Mouse (Mus musculus) midbrain, embryonic 16.5 days (tissue): Measurements from ENCODE around the gene Dnali1. TPM values are rescaled to one million over a fixed set of nuclear protein-coding genes. Genes with fewer than 3 reads are reported as not detected.

Source experiments
- ATAC-seq: fragments of 200-750 bp; cut with Nextera tagmentation; 2 replicates; pipeline ENCODE4 v1.8.0; 2017; ENCODE audit warnings: moderate TSS enrichment
- H3K27ac ChIP-seq: fragments of 300-500 bp; sonication (generic); 2 replicates; pipeline ENCODE4 v1.5.1; 2014; ENCODE audit warnings: mild to moderate bottlenecking, low read length, mixed read lengths
- H3K27me3 ChIP-seq: fragments of 300-500 bp; sonication (generic); 2 replicates; pipeline ENCODE4 v1.6.1; 2014; ENCODE audit warnings: low read depth, low read length, mixed read lengths; ENCODE audit not compliant: control insufficient read depth, insufficient read depth
- H3K36me3 ChIP-seq: fragments of 300-500 bp; sonication (generic); 2 replicates; pipeline ENCODE4 v1.6.1; 2014; ENCODE audit warnings: mild to moderate bottlenecking, low read length, moderate library complexity, mixed read lengths; ENCODE audit not compliant: control insufficient read depth, insufficient read depth
- H3K4me1 ChIP-seq: fragments of 300-500 bp; sonication (generic); 2 replicates; pipeline ENCODE4 v1.6.1; 2014; ENCODE audit warnings: mild to moderate bottlenecking, low read length, mixed read lengths; ENCODE audit not compliant: control insufficient read depth, insufficient read depth
- H3K4me2 ChIP-seq: fragments of 300-500 bp; sonication (generic); 2 replicates; pipeline ENCODE4 v1.6.1; 2014; ENCODE audit warnings: mild to moderate bottlenecking, low read length, mixed read lengths
- H3K4me3 ChIP-seq: fragments of 300-500 bp; sonication (generic); 2 replicates; pipeline ENCODE4 v1.5.1; 2014; ENCODE audit warnings: low read depth, mild to moderate bottlenecking, low read length, moderate library complexity, mixed read lengths
- H3K9ac ChIP-seq: fragments of 300-500 bp; sonication (generic); 2 replicates; pipeline ENCODE4 v1.6.1; 2014; ENCODE audit warnings: low read depth, low read length, mixed read lengths
- H3K9me3 ChIP-seq: fragments of 300-500 bp; sonication (generic); replicated peaks from 2 replicates; pipeline ENCODE4 v1.6.1; 2014; ENCODE audit warnings: mild to moderate bottlenecking, low read length, mixed read lengths; ENCODE audit not compliant: control insufficient read depth, poor library complexity, severe bottlenecking
- WGBS: fragments of 180-500 bp; shearing (Covaris S2); extraction: QIAGEN DNeasy Blood & Tissue Kit; methylation state at CpG from one replicate; pipeline ENCODE4 v1.1.7; 2014; 5-methylcytosine and 5-hydroxymethylcytosine counted together
- polyA plus RNA-seq: library from polyadenylated mRNA; unstranded; fragments of >200 nt; fragmentation: Nextera tagmentation; extraction: Ambion mirVana; gene quantifications from 2 replicates; pipeline ENCODE4 v1.2.1, GENCODE M21; 2015

Dnali1 gene
- polyA plus RNA-seq, 1 experiment from 2014 or later, result 1.2 TPM

DNA sequence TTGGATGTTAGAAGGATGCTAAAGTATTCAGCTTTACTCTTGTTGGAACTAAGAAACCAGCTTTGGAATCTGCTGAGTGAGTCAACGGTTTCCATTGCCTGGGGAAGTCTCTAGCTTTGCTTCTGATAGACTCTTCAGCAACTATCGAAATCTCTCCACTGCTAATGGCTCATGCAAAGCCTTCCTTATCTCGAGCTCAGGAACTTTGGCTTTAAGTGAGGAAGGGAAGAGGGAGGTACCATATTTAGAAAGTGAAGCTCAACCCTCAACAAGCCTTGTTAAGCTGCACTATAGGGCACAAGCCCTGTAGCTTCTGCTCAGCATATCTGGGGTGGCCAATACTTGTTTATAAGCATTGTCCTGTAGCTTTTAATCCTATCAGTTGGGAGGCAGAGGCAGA lies 8.2 kb downstream of the Dnali1 start:
- no peaks in the 10 kb centered on the region for H3K9me3 ChIP-seq
- H3K27me3 ChIP-seq, result no peaks in the 10 kb centered on the region
- WGBS, result 61% methylated on average over 3 of the region's 3 CpGs
- no peak overlapping the region for H3K9ac ChIP-seq
- peaks cover 3% of the 10 kb centered on the region; the same call in 1 of the 2 replicates for H3K4me1 ChIP-seq
- peaks cover 28% of the 10 kb centered on the region for H3K36me3 ChIP-seq
- H3K4me3 ChIP-seq, result no peak overlapping the region
- H3K4me2 ChIP-seq, result no peak overlapping the region
- no peak overlapping the region for H3K27ac ChIP-seq
- no peak for ATAC-seq

DNA sequence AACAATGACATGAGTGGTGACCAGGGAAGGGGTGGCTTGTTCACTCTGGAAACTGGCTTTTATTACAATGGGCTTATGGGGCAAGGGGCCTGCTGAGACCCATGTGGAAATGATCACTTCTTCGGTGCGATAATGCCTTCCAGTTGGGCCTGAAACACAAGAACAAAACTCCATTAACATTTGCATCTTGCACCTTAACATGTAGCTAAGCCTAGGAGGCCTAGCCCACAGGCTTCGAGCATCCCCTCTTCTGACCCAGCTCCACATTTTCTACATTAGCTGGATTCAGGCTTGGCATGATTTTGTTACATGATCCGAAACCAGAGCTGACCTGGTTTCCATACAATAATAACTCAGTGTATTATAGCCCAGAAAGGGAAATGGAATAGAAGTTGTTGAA lies 9.0 kb downstream of the Dnali1 start:
- H3K4me3 ChIP-seq, result no peak overlapping the region
- no peaks in the 10 kb centered on the region for H3K9me3 ChIP-seq
- no peak overlapping the region for H3K4me2 ChIP-seq
- no peak for ATAC-seq
- 91% methylated on average over 4 of the region's 4 CpGs for WGBS
- H3K27me3 ChIP-seq, result no peaks in the 10 kb centered on the region
- H3K9ac ChIP-seq, result no peak overlapping the region
- no peak overlapping the region for H3K27ac ChIP-seq
- peaks cover 29% of the 10 kb centered on the region for H3K36me3 ChIP-seq
- H3K4me1 ChIP-seq, result peaks cover 3% of the 10 kb centered on the region; the same call in 1 of the 2 replicates

DNA sequence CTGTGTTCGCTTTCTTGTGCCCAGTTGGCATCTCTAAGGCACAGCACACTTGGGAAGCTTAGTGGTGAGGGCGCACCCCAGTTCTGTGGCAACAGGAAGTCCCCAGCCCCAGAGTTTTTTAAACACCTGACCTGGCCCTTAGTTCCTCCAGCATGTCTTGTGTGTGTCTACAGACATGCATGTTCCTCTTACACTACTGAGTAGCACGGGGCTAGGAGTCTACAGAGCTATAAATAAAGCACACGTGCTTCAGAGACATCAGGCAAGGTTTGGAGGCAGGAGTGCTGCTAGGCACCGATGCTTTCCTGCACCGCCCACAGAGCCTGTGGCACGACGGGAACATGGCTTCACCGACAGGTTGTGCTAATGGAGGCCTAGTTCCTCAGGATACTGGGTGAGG lies 10.1 kb downstream of the Dnali1 start:
- Histone ChIP-seq H3K9me3 (no peaks in the 10 kb centered on the region), H3K27ac (no peak overlapping the region), H3K4me1 (peaks cover 3% of the 10 kb centered on the region; the same call in 1 of the 2 replicates), H3K4me3 (no peak overlapping the region), H3K9ac (no peak overlapping the region), H3K4me2 (no peak overlapping the region), H3K27me3 (no peaks in the 10 kb centered on the region), H3K36me3 (peaks cover 32% of the 10 kb centered on the region)
- WGBS, result 95% methylated on average over 9 of the region's 9 CpGs
- ATAC-seq, result no peak

DNA sequence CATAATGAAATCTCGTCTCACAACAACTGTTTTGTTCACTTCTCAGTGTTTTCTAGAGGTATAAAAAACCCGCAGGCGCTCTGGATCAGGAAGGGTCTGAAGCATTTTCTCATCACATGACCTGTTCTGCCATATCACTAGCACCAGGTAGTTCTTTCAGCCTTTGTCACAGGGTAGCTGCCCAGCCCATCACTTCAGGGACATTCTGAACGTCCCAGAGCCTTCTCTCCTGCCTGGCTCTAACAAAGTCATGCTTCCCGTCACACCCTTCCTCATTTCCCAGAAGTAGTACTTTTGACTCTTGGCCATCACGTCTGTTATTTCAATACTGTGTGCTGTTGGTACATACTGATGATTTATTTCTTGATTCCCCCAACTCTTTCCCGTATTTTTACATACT lies 21.0 kb downstream of the Dnali1 start:
- H3K4me2 ChIP-seq, result no peak overlapping the region
- no peak overlapping the region for H3K27ac ChIP-seq
- no peaks in the 10 kb centered on the region for H3K27me3 ChIP-seq
- H3K36me3 ChIP-seq, result peaks cover 66% of the 10 kb centered on the region
- ATAC-seq, result no peak
- no peaks in the 10 kb centered on the region for H3K9me3 ChIP-seq
- no peak overlapping the region for H3K9ac ChIP-seq
- no peaks in the 10 kb centered on the region for H3K4me1 ChIP-seq
- no peak overlapping the region for H3K4me3 ChIP-seq
- 91% methylated on average over 7 of the region's 7 CpGs for WGBS

DNA sequence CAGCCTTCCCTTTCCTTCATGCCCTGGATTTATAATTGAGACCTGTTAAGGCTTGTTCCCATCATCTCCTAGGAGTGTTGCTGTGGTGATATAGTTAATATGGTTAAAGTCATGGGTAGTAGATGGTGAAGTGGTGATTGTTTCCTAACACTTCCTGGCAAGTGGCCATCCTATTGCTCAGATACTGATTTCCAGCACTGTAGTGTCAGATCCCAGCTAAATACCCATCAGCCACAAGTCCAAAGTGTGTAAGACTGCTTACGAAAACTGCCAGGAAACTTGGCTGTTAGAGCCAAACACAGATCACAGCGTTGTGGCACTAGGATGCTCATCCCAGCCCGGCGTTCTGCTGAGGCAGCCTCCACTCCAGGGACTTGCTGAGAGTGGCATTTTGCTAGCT lies 31.2 kb downstream of the Dnali1 start:
- WGBS, result 91% methylated on average over 4 of the region's 4 CpGs
- Histone ChIP-seq H3K9ac (no peak overlapping the region), H3K4me3 (no peak overlapping the region), H3K36me3 (peaks cover 26% of the 10 kb centered on the region), H3K4me1 (peaks cover 15% of the 10 kb centered on the region), H3K27ac (no peak overlapping the region), H3K9me3 (no peaks in the 10 kb centered on the region), H3K27me3 (no peaks in the 10 kb centered on the region), H3K4me2 (no peak overlapping the region)
- ATAC-seq, result no peak

DNA sequence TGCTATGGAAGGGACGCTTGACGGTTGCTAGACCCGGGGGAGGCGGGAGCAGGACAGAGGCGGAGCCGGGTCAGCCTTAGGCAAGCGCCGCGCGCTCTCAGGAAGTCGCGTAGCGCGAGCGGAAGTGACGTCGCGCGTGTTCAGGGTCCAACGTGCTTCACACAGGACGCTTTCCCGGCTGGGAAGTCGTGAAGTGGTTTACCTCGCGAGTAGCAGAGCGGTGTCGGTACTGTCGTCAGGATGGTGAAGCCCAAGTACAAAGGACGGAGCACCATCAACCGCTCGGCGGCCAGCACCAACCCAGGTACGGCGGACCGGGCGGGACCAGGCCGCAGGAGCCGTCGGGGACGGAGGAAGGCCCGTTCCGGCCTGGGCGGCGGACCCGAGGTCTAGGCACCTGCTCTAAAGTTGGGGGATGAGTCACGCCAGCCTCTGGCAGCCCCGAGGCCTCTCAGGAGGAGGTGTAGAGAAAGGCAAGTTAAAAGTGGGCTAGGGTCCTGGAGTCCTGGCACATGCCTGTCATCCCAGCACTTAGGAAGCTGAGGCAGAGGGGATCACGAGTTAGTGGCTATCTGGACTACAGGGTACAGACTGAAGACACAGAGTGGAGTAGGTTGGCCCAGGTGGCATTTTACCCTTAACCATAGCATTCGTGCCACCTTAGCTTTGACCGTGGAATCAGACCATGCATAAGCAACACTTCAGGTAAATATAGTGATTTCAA lies 35.5 kb downstream of the Dnali1 start:
- ATAC-seq, result peak; percentile 97
- H3K4me2 ChIP-seq, result peak overlapping the region; percentile 71
- H3K9me3 ChIP-seq, result no peaks in the 10 kb centered on the region
- peaks cover 4% of the 10 kb centered on the region; the same call in 1 of the 2 replicates for H3K36me3 ChIP-seq
- H3K9ac ChIP-seq, result peak overlapping the region; percentile 85
- peaks cover 18% of the 10 kb centered on the region for H3K4me1 ChIP-seq
- H3K27me3 ChIP-seq, result no peaks in the 10 kb centered on the region
- H3K27ac ChIP-seq, result peak overlapping the region; percentile 31
- WGBS, result under 1% methylated on average over 50 of the region's 50 CpGs
- peak overlapping the region; percentile 91 for H3K4me3 ChIP-seq

DNA sequence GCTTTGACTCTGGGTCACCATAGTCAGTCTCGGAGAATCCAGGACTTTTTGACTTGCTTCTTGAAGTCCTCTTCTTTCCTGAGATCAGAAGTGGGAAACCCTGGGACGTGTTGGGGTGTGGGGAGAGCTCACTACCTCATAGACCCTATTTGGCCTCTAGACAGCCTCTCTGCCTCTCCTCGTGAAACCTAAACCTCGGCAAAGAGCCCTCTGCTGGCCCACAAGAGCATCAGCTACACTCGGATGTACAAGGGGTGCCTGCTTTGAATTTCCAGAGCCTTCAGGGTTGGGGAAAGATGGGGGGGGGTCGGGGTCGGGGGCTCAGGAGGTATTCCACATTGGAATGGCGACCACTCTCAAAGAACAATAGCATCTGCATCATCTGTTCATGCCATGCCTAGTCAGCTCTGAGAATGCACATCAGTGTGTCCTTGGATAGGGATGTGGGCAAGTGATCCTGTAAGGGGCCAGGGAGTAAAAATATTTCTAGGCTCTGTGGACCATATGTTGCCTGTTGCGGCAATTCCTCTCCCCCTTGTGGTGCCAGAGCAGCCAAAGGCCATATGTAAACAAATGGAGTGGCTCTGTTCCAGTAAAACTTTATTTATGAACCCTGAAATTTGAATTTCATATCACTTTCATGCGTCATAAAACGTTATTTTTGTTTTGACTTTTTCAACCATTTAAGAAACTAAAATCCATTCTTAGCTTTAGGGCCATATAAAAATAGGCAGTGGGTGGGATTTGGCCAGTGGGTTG lies 44.5 kb downstream of the Dnali1 start:
- no peak overlapping the region for H3K27ac ChIP-seq
- ATAC-seq, result no peak
- no peak overlapping the region for H3K4me2 ChIP-seq
- H3K9ac ChIP-seq, result no peak overlapping the region
- 35% methylated on average over 11 of the region's 11 CpGs for WGBS
- no peaks in the 10 kb centered on the region for H3K9me3 ChIP-seq
- no peaks in the 10 kb centered on the region for H3K36me3 ChIP-seq
- no peaks in the 10 kb centered on the region for H3K4me1 ChIP-seq
- no peak overlapping the region for H3K4me3 ChIP-seq
- no peaks in the 10 kb centered on the region for H3K27me3 ChIP-seq

DNA sequence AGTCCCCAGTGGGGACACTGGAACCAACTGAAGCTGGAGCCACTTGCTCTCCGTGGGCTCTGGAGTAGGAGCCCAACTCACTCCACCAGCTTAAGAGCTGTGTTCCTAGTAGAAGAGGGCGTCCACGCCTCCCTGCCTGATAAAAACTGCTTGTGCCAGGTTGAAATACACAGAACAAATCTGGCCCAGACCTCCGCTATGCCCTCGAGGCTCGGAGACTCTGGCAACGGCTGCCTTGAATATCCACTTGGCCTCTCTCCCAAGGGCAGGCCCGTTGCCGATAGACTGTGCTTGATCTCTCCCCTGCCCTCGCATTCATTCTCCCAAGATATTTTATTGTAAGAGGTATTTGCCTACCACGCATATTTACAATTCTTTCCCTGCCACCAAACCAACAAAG lies 48.1 kb downstream of the Dnali1 start:
- Histone ChIP-seq H3K27ac (no peak overlapping the region), H3K4me2 (no peak overlapping the region), H3K4me3 (no peak overlapping the region), H3K9ac (no peak overlapping the region), H3K27me3 (no peaks in the 10 kb centered on the region), H3K9me3 (no peaks in the 10 kb centered on the region), H3K36me3 (no peaks in the 10 kb centered on the region), H3K4me1 (no peaks in the 10 kb centered on the region)
- 78% methylated on average over 11 of the region's 11 CpGs for WGBS
- ATAC-seq, result no peak
